Mouse (Mus musculus) heart, embryonic 16.5 days (tissue): ENCODE results near the gene Rdh13. TPM values are rescaled to one million over a fixed set of nuclear protein-coding genes. Genes with fewer than 3 reads are reported as not detected.
A peak's percentile ranks its signal among the peaks of the same experiment; 100 is the strongest.

Experiments used
- ATAC-seq: fragments of 200-750 bp; cut with Nextera tagmentation; replicated peaks from 2 replicates; pipeline ENCODE4 v1.8.0; 2017; ENCODE audit warnings: moderate number of reproducible peaks; ENCODE audit not compliant: insufficient read depth, low FRiP score; ENCODE audit errors: extremely low read depth
- H3K27ac ChIP-seq: fragments of 300-500 bp; sonication (generic); 2 replicates; pipeline ENCODE4 v1.5.1; 2014; ENCODE audit warnings: mild to moderate bottlenecking, low read length, control low read depth, moderate library complexity
- H3K27me3 ChIP-seq: fragments of 300-500 bp; sonication (generic); 2 replicates; pipeline ENCODE4 v1.6.1; 2014; ENCODE audit warnings: low read length, mixed read lengths; ENCODE audit not compliant: control insufficient read depth, insufficient read depth
- H3K36me3 ChIP-seq: fragments of 300-500 bp; sonication (generic); 2 replicates; pipeline ENCODE4 v1.6.1; 2014; ENCODE audit not compliant: control insufficient read depth, insufficient read depth
- H3K4me1 ChIP-seq: fragments of 300-500 bp; sonication (generic); 2 replicates; pipeline ENCODE4 v1.6.1; 2014; ENCODE audit warnings: low read length, mixed read lengths; ENCODE audit not compliant: control insufficient read depth, insufficient read depth
- H3K4me2 ChIP-seq: fragments of 300-500 bp; sonication (generic); 2 replicates; pipeline ENCODE4 v1.6.1; 2014; ENCODE audit warnings: low read depth, mild to moderate bottlenecking, control low read depth, low read length
- H3K4me3 ChIP-seq: fragments of 300-500 bp; sonication (generic); 2 replicates; pipeline ENCODE4 v1.5.1; 2014; ENCODE audit warnings: mild to moderate bottlenecking, control low read depth, low read length
- H3K9ac ChIP-seq: fragments of 300-500 bp; sonication (generic); 2 replicates; pipeline ENCODE4 v1.6.1; 2014; ENCODE audit warnings: low read length, control low read depth
- H3K9me3 ChIP-seq: fragments of 300-500 bp; sonication (generic); replicated peaks from 2 replicates; pipeline ENCODE4 v1.6.1; 2016; ENCODE audit warnings: low read length; ENCODE audit not compliant: control insufficient read depth
- WGBS: fragments of 180-500 bp; shearing (Covaris S2); extraction: QIAGEN DNeasy Blood & Tissue Kit; methylation state at CpG from one replicate; pipeline ENCODE4 v1.1.7; 2014; 5-methylcytosine and 5-hydroxymethylcytosine counted together
- polyA plus RNA-seq: library from polyadenylated mRNA; unstranded; fragments of >200 nt; fragmentation: Nextera tagmentation; extraction: Ambion mirVana; gene quantifications from 2 replicates; pipeline ENCODE4 v1.2.1, GENCODE M21; 2015

The Rdh13 gene
- polyA plus RNA-seq = 31.9 and 32.2 TPM in 2 replicates

- Histone ChIP-seq H3K36me3 (peaks cover 31% of the 10 kb centered on the region), H3K9ac (peak within 1 kb of the TSS; percentile 87), H3K9me3 (no peaks in the 10 kb centered on the region), H3K27me3 (no peaks in the 10 kb centered on the region), H3K27ac (peak within 1 kb of the TSS; percentile 97), H3K4me1 (peaks cover 4% of the 10 kb centered on the region), H3K4me2 (peak within 1 kb of the TSS; percentile 68), H3K4me3 (peak within 1 kb of the TSS; percentile 85)
- ATAC-seq = peak; percentile 96
- under 1% methylated on average over 35 of the region's 35 CpGs for WGBS
Observed at GRCm38 (mm10) chr7:4445216-4445791, at the start of gene Rdh13. TSS of gene Rdh13 (minus strand) at chr7:4445649.

- ATAC-seq = no peak
- no peaks in the 10 kb centered on the region for H3K9me3 ChIP-seq
- no peak overlapping the region for H3K9ac ChIP-seq
- H3K27me3 ChIP-seq = no peaks in the 10 kb centered on the region
- WGBS = 59% methylated on average over 1 of the region's 1 CpGs
- H3K4me3 ChIP-seq = no peak overlapping the region
- no peak overlapping the region for H3K27ac ChIP-seq
- H3K4me1 ChIP-seq = peaks cover 36% of the 10 kb centered on the region
- H3K36me3 ChIP-seq = peaks cover 18% of the 10 kb centered on the region
- no peak overlapping the region for H3K4me2 ChIP-seq
Observed at GRCm38 (mm10) chr7:4493991-4494390, 48.5 kb upstream of the Rdh13 start.

GRCm38 (mm10) chr7:4492284-4493224, 47.1 kb upstream of the Rdh13 start:
- 69% methylated on average over 13 of the region's 13 CpGs for whole genome bisulfite sequencing
- H3K27ac ChIP-seq = peak overlapping the region; percentile 34
- no peaks in the 10 kb centered on the region for H3K9me3 ChIP-seq
- no peak overlapping the region for H3K4me3 ChIP-seq
- ATAC-seq = peak; percentile 19; the same call in 1 of the 2 replicates
- H3K36me3 ChIP-seq = peaks cover 30% of the 10 kb centered on the region
- H3K4me1 ChIP-seq = peaks cover 21% of the 10 kb centered on the region
- no peak overlapping the region for H3K4me2 ChIP-seq
- H3K9ac ChIP-seq = peak overlapping the region; percentile 13; the same call in 1 of the 2 replicates
- no peaks in the 10 kb centered on the region for H3K27me3 ChIP-seq

- H3K4me2 ChIP-seq = no peak overlapping the region
- H3K4me1 ChIP-seq = peaks cover 20% of the 10 kb centered on the region
- H3K4me3 ChIP-seq = no peak overlapping the region
- no peak overlapping the region for H3K9ac ChIP-seq
- H3K36me3 ChIP-seq = peaks cover 32% of the 10 kb centered on the region
- WGBS = 55% methylated on average over 6 of the region's 6 CpGs
- peak overlapping the region; percentile 54 for H3K27ac ChIP-seq
- H3K9me3 ChIP-seq = no peaks in the 10 kb centered on the region
- H3K27me3 ChIP-seq = no peaks in the 10 kb centered on the region
- ATAC-seq = peak; percentile 65
Observed at GRCm38 (mm10) chr7:4491308-4491707, 45.9 kb upstream of the Rdh13 start.

- H3K9ac ChIP-seq = no peak overlapping the region
- no peaks in the 10 kb centered on the region for H3K9me3 ChIP-seq
- no peak overlapping the region for H3K4me2 ChIP-seq
- ATAC-seq = no peak
- peaks cover 40% of the 10 kb centered on the region for H3K36me3 ChIP-seq
- WGBS = 84% methylated on average over 12 of the region's 12 CpGs
- no peaks in the 10 kb centered on the region for H3K27me3 ChIP-seq
- no peak overlapping the region for H3K27ac ChIP-seq
- no peak overlapping the region for H3K4me3 ChIP-seq
- H3K4me1 ChIP-seq = peaks cover 12% of the 10 kb centered on the region
Observed at GRCm38 (mm10) chr7:4482281-4482680, 36.8 kb upstream of the Rdh13 start.

- Histone ChIP-seq H3K4me1 (peaks cover 12% of the 10 kb centered on the region), H3K27me3 (no peaks in the 10 kb centered on the region), H3K36me3 (peaks cover 31% of the 10 kb centered on the region), H3K4me3 (no peak overlapping the region), H3K4me2 (no peak overlapping the region), H3K27ac (no peak overlapping the region), H3K9ac (no peak overlapping the region), H3K9me3 (no peaks in the 10 kb centered on the region)
- no peak for ATAC-seq
- WGBS = 24% methylated on average over 6 of the region's 6 CpGs
Observed at GRCm38 (mm10) chr7:4479674-4480073, 34.2 kb upstream of the Rdh13 start.

DNA sequence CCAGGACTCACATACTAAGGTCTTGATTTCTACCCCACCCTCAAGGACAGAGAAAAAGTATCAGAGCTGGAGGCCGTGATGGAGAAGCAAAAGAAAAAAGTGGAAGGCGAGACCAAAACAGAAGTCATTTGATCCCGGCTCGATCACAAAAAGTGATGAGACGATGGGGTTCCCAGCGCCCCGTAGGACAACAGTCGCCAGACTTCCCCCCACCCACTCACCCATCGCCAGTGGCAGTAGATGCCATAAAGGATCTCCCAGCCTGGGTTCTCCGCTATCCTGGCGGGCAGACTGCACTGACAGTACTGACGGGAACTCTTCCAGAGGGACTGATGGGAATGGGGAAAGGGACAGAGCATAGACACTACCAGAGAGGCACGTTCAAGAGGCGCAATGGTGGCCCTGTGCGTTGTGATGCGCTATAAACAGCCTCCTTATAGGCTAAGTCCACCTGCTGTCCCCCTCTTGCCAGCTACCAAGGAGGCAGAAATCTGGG, 33.4 kb upstream of the Rdh13 start:
- H3K36me3 ChIP-seq = peaks cover 24% of the 10 kb centered on the region
- WGBS = 3% methylated on average over 16 of the region's 16 CpGs
- peak overlapping the region; percentile 83 for H3K4me2 ChIP-seq
- peak overlapping the region; percentile 94 for H3K27ac ChIP-seq
- no peak for ATAC-seq
- peak overlapping the region; percentile 71 for H3K9ac ChIP-seq
- H3K9me3 ChIP-seq = no peaks in the 10 kb centered on the region
- peaks cover 2% of the 10 kb centered on the region; the same call in 1 of the 2 replicates for H3K27me3 ChIP-seq
- H3K4me3 ChIP-seq = peak overlapping the region; percentile 60
- peaks cover 14% of the 10 kb centered on the region for H3K4me1 ChIP-seq

DNA sequence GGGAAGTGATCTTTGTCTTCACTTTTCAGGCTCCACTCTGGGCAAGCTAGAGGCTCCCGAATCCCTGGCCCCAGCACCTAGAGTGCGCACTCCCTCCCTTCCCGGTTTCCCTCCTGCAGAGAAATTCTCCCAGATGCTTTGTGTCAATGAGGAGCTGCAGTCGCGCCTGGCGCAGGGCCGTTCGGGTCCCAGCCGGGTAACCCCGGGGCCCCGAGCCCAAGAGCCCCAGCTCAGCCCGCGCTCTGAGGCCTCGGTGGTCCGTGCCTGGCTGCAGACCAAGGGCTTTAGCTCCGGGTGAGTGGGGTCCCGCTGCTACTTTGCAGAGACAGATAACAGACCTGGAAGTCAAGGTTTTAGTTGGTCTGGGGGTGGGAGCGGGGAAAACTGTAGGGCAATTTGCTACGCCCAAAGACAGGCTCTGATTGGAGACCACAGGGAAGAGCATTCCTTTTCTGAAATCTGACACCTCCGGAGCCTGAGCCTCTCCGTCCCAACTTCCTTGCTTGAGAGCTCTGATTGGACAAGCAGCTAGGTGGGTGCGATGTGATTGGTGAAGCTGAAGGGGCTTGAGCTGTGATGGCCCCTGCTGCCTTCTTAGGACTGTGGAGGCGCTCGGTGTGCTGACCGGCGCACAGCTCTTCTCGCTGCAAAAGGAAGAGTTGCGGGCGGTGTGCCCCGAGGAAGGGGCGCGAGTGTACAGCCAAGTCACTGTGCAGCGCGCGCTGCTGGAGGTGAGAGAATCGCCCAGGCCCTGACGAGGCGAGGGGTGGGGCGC, 32.8 kb upstream of the Rdh13 start:
- peak; percentile 94 for ATAC-seq
- peaks cover 14% of the 10 kb centered on the region for H3K4me1 ChIP-seq
- 1% methylated on average over 39 of the region's 39 CpGs for WGBS
- peak overlapping the region; percentile 94 for H3K27ac ChIP-seq
- H3K4me2 ChIP-seq = peak overlapping the region; percentile 83
- peak overlapping the region; percentile 60 for H3K4me3 ChIP-seq
- peaks cover 6% of the 10 kb centered on the region for H3K27me3 ChIP-seq
- H3K36me3 ChIP-seq = peaks cover 18% of the 10 kb centered on the region
- H3K9me3 ChIP-seq = no peaks in the 10 kb centered on the region
- H3K9ac ChIP-seq = peak overlapping the region; percentile 77
